Mouse (Mus musculus): ENCODE measurements around the gene Nkain4.
A peak's percentile ranks its signal among the peaks of the same experiment; 100 is the strongest.

The Nkain4 gene

GRCm38 (mm10) chr2:180954061-180955047 lies at the start of gene Nkain4:
TSS of gene Nkain4 (minus strand) at chr2:180954699.
- peak; percentile 55 to 57 for DNase-seq

- DNase-seq = no peak
These were observed 42.4 kb upstream of the Nkain4 start for GRCm38 (mm10) chr2:180996905-180997304.

- DNase-seq = peak; percentile 43 to 56
These were observed 41.9 kb upstream of the Nkain4 start for GRCm38 (mm10) chr2:180996436-180996835.

DNA sequence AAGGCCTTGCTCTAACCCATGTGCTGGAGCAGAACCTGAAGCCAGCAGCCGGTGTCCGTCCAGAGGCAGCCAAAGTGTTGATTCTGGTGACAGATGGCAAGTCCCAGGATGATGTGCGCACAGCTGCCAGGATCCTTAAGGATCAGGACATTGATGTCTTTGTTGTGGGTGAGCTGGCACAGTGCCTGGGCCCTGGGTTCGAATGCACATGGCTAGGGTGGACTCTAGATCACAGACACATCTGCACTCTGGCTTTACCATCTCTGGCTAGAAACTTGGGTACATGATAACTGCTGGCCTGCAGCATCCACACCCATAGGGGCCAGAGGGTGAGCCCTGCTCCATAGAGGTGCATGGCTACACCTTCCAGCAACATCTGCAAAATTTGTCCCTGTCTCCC lies 41.0 kb upstream of the Nkain4 start:
- no peak for DNase-seq

GRCm38 (mm10) chr2:180994360-180994759 lies 39.9 kb upstream of the Nkain4 start:
- no peak for DNase-seq

DNA sequence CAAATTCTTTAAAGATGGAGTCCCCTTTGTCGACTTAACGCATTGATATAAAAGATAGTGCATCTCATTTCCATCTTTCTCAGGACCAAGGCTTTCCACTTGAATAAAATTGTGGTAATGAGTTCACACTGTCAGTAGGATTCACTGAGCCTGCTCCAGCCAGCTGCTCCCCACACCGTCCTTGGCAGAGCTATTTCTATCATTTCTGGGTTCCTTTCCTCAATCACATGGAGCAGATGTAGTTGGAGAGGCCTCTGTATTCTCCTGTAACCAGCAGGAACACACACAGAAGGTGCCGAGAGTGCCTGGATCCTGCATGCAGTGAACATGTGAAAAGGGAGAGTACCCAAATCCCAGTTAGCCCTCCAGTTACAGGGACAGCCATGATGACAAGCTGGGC lies 35.8 kb upstream of the Nkain4 start:
- DNase-seq = no peak

DNA sequence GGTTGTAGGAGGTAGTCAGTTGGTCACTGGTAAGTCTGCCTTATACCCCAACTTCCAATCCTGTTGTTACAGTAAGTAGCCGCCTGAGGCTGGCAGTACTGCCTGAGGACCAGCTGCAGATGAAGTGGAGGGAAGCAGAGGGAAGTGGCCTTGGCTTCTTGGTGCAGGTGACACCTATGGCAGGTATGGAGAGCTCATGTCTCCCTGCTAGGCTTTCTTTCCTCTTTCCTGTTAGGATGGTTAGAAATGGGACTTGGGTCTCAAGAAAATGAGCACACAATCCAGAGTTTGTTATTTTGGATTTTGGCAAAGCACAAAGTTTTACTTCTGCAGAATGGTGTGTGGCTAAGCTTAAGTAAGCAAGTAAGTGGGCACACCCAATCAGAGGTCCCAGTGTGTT lies 34.4 kb upstream of the Nkain4 start:
- DNase-seq = no peak

DNA sequence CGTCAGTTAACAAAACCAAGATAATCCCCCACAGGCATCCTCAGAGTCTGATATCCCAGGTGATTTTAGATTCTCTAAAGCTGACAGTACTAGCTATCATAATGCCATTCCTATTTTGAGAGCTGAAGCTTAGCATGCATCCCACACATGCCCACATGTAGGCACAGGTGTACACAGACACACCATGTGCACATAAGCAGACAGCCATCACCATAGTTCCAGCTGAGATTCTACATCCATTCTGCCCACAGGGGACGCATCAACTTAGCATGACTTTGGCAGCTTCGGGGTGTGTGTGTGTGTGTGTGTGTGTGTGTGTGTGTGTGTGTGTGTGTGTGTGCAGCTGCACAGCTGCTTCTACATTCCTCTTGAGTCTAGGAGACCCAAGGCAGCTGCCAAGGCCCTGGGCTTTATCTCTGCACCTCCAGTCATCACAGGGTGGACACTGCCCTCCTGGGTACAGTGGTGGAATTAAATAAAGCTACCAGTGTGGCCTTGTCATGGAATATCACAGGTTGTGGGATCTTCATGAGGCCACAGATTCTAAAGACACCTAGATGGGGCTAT lies 33.9 kb upstream of the Nkain4 start:
- no peak for DNase-seq

- DNase-seq = no peak
These were observed 33.0 kb upstream of the Nkain4 start for GRCm38 (mm10) chr2:180987432-180988030.

- DNase-seq = no peak
These were observed 32.5 kb upstream of the Nkain4 start for GRCm38 (mm10) chr2:180987001-180987400.

GRCm38 (mm10) chr2:180986449-180986848 lies 31.9 kb upstream of the Nkain4 start, which contains the start of gene Col20a1:
TSS of gene Col20a1 (plus strand) at chr2:180986535.
- DNase-seq = no peak

DNA sequence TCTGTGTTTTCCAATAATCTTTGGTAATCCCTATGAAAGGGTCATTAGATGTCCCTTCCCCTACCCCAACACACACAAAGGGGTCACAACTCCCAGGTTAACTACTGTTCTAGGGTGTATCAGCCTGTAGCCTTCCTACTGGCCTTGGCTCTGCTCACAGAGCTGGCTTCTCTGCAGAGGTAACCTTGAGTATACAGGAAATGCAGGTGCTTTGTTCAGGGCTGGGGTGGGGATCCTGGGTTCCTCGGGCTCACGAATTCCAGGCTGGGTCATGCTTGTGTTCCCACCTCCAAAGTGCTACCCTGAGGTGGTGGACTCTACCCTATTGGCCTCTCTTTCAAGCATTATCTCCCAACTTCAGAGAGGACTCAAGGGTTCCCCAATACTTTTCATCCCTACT lies 31.1 kb upstream of the Nkain4 start:
- DNase-seq = no peak

DNA sequence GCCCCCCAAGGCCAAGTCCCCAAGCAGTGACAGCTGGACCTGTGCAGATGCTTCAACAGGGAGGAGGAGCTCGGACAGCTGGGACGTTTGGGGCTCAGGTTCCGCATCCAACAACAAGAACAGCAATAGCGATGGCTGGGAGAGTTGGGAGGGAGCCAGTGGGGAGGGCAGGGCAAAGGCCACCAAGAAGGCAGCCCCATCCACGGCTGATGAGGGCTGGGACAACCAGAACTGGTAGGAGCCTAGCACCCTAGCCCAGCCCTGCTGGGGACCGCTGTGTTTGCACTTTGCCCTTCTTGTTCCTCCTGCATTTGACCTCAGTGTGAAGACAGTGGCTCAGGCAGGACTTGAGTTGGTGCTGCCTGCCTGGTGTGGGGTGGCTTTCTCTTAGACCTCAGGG lies 26.6 kb upstream of the Nkain4 start:
- no peak for DNase-seq

DNA sequence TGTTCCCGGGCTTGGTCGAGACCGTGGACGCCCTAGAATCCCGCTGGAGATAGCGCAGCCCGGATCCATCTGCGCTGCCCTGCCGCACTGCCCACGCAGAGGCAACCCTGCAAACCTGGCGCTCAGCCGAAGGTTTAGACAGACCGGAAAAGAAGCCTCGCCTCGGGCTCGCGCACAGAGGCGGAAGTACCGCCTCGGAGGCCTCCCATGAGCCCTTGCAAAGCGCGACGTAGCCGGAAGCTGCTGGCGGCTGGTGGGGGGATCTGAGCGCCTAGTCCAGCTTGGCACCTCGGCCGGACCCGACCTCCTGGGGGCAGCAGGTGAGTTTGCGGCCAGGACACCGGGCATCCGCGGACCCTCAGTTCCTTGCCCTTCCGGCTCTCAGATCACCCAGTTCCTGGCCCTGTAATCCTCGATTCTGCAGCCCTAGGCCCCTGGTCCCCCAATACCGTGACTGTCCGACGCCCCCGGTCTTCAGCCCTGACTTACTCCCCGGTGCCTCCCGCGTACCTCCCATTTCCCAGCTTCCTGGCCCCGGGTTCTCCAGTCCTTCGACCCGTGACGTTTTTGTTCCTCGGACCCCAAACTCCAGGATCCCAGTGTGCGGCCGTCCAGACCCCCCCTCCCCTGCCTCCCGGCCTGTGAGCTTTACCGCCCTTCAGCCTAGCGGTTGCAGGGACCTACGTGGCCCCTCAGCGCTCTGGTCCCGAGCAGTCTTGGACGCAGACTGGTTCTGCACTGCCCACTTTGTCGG lies 12.7 kb upstream of the Nkain4 start, which contains the start of gene Arfgap1:
Arfgap1 (plus strand) TSS at position 216 of the 754 bp plus-strand sequence.
- DNase-seq = peak; percentile 96 to 97

DNA sequence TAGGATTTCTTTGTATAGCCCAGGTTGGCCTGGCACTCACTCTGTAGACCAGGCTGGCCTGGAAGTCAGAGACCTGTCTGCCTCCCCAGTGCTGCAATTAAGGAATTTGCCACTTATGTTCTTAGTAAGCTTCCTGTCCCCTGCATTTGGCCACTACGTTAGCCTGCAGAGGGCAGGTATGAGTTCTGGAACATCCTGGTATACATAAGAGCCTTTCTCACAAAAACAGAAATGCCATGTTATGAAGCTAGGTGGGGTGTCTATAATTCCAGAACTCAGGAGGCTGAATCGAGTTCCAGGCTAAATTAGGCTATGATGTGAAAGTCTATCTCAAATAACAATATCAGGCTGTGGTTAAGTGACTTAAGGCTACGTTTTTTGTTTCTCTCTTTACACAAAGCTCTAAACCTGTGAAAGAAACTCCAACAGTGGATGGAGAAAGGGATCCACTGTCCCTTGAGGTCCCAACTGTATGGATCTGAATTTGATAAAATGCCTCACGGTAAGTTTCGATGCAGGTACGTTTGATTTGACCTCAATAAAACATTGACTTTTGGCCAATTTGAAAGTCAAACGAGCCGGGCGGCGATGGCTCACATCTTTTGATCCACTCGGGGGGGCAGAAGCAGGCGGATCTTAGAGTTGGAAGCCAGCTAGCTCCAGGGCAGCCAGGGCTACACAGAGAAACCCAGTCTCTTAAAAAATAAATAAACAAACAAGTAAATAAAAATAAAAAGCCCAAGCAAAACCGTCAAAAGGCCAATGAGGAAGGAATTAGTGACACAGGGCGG lies 11.8 kb upstream of the Nkain4 start:
- DNase-seq = peak; percentile 34 to 45

GRCm38 (mm10) chr2:180963956-180964355 lies 9.5 kb upstream of the Nkain4 start:
- DNase-seq = peak; percentile 86 to 87

GRCm38 (mm10) chr2:180962616-180963308 lies 8.3 kb upstream of the Nkain4 start:
- no peak for DNase-seq

- DNase-seq = no peak
These were observed 5.7 kb upstream of the Nkain4 start for GRCm38 (mm10) chr2:180960187-180960586.

DNA sequence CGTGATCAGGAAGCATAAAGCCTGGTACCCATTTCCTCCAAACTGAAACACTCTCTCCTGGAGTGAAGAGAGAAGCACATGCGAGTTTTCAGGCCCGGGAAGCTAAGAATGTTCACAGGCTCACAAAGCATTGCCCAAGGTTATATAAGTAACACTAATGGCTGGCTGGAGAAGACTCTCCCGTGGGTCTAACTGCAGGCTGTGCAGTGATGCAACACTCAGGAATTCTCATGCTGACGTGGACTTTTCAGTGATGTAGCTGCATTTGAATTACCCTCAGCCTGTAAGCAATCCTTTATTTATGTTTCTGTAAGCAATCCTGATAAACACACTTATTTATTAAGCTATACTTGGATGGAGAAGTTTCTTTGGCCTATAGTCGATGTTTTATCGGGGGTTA lies 5.1 kb upstream of the Nkain4 start:
- no peak for DNase-seq

- no peak for DNase-seq
These were observed 861 bp downstream of the Nkain4 start for GRCm38 (mm10) chr2:180953638-180954037.

GRCm38 (mm10) chr2:180952731-180953171 lies 1.7 kb downstream of the Nkain4 start:
- DNase-seq = peak in 1 of 2 experiments; percentile 14
